Mouse (Mus musculus) kidney, postnatal 25 days (tissue): ENCODE data around the gene Fbxw22.
"Not testable (repeated sequence)": the region's sequence is repeated elsewhere in the genome, so short reads cannot be mapped to it uniquely, and the experiment has no call there.

ENCODE experiments used
- DNase-seq, 2 experiments: peaks; one replicate each; pipeline ENCODE4 v3.0.0; 2021; ENCODE audit warnings: mixed read lengths in 2 of 2

Fbxw22 gene

DNA sequence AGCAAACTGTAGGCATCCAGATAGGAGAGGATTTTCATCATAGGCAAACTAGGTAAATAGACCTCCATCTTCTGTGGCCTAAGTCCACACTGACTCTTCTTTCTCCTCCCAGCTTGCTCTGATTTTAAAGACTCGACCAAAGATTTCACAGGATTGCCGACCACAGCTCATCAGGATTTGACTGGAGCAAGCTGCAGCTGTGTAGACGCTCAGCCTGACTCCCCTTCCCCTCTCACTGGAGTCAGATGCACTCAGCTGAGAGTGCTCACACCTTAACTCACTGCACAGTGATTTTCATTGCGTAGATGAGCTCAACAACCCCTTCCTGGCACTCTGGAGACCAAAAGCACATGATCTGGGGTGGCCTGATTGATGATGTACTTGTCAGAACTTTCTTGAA is at the start of gene Fbxw22:
Gene Fbxw22, minus strand, starts transcription at position 101 of the 400 bp plus-strand sequence.
- DNase-seq = not testable (repeated sequence)

GRCm38 (mm10) chr9:109449040-109449439 is 44.9 kb upstream of the Fbxw22 start, which contains the start of gene Fbxw16:
Gene Fbxw16 (minus strand): TSS chr9:109449140.
- DNase-seq = no peak

- DNase-seq = no peak
Observed at GRCm38 (mm10) chr9:109432956-109433355, 28.9 kb upstream of the Fbxw22 start.

- not testable (repeated sequence) for DNase-seq
Observed at GRCm38 (mm10) chr9:109339559-109339958, 64.5 kb downstream of the Fbxw22 start, which contains the start of gene Fbxw28. Gene Fbxw28 (minus strand): TSS chr9:109339659.
